Mouse (Mus musculus) natural killer cell, adult 2 months (primary cell): Measurements from ENCODE around the gene Cecr2.

Experiments
- DNase-seq, 2 experiments: peaks; one replicate each; pipeline ENCODE4 v3.0.0; 2022; ENCODE audit warnings: low spot score in 2 of 2

Gene Cecr2

GRCm38 (mm10) chr6:120667911-120668310 is 1.7 kb downstream of the Cecr2 start:
- no peak for DNase-seq

- DNase-seq, result peak; percentile 4 to 30
Observed at GRCm38 (mm10) chr6:120674121-120674520, 8.0 kb downstream of the Cecr2 start.

- DNase-seq, result peak in 1 of 2 experiments; percentile 28
Observed at GRCm38 (mm10) chr6:120674881-120675280, 8.7 kb downstream of the Cecr2 start.

- DNase-seq, result no peak
Observed at GRCm38 (mm10) chr6:120675979-120676378, 9.8 kb downstream of the Cecr2 start.

GRCm38 (mm10) chr6:120683351-120683750 is 17.2 kb downstream of the Cecr2 start:
- DNase-seq, result peak in 1 of 2 experiments; percentile 7

GRCm38 (mm10) chr6:120684750-120685149 is 18.6 kb downstream of the Cecr2 start:
- no peak for DNase-seq

- DNase-seq, result no peak
Observed at GRCm38 (mm10) chr6:120686872-120687650, 20.9 kb downstream of the Cecr2 start.

GRCm38 (mm10) chr6:120700221-120700620 is 34.1 kb downstream of the Cecr2 start:
- DNase-seq, result no peak

GRCm38 (mm10) chr6:120704376-120704775 is 38.2 kb downstream of the Cecr2 start:
- no peak for DNase-seq

GRCm38 (mm10) chr6:120708759-120709158 is 42.6 kb downstream of the Cecr2 start:
- no peak for DNase-seq

- DNase-seq, result no peak
Observed at GRCm38 (mm10) chr6:120714806-120715205, 48.6 kb downstream of the Cecr2 start.

- DNase-seq, result no peak
Observed at GRCm38 (mm10) chr6:120715227-120715626, 49.1 kb downstream of the Cecr2 start.

GRCm38 (mm10) chr6:120715851-120716250 is 49.7 kb downstream of the Cecr2 start:
- no peak for DNase-seq

GRCm38 (mm10) chr6:120716531-120716984 is 50.4 kb downstream of the Cecr2 start:
- no peak for DNase-seq

- no peak for DNase-seq
Observed at GRCm38 (mm10) chr6:120725986-120726385, 59.8 kb downstream of the Cecr2 start.

GRCm38 (mm10) chr6:120736011-120736410 is 69.8 kb downstream of the Cecr2 start:
- DNase-seq, result no peak

- peak; percentile 3 to 16 for DNase-seq
Observed at GRCm38 (mm10) chr6:120736566-120736965, 70.4 kb downstream of the Cecr2 start.

GRCm38 (mm10) chr6:120743130-120743529 is 77.0 kb downstream of the Cecr2 start:
- no peak for DNase-seq

GRCm38 (mm10) chr6:120744266-120744665 is 78.1 kb downstream of the Cecr2 start:
- DNase-seq, result no peak

- no peak for DNase-seq
Observed at GRCm38 (mm10) chr6:120746416-120746815, 80.2 kb downstream of the Cecr2 start.

- DNase-seq, result no peak
Observed at GRCm38 (mm10) chr6:120761151-120761550, 95.0 kb downstream of the Cecr2 start.

GRCm38 (mm10) chr6:120769972-120770371 is 103.8 kb downstream of the Cecr2 start:
- DNase-seq, result no peak

GRCm38 (mm10) chr6:120771366-120771765 is 105.2 kb downstream of the Cecr2 start:
- no peak for DNase-seq

- DNase-seq, result no peak
Observed at GRCm38 (mm10) chr6:120772025-120772424, 105.9 kb downstream of the Cecr2 start.
